Mouse (Mus musculus): ENCODE measurements around the gene Plekhg4. TPM values are rescaled to one million over a fixed set of nuclear protein-coding genes. Genes with fewer than 3 reads are reported as not detected.
A peak's percentile ranks its signal among the peaks of the same experiment; 100 is the strongest.

The Plekhg4 gene
- total and polyA plus RNA-seq, 2 experiments from 2014 or later: 0.08 TPM; not detected in 1

DNA sequence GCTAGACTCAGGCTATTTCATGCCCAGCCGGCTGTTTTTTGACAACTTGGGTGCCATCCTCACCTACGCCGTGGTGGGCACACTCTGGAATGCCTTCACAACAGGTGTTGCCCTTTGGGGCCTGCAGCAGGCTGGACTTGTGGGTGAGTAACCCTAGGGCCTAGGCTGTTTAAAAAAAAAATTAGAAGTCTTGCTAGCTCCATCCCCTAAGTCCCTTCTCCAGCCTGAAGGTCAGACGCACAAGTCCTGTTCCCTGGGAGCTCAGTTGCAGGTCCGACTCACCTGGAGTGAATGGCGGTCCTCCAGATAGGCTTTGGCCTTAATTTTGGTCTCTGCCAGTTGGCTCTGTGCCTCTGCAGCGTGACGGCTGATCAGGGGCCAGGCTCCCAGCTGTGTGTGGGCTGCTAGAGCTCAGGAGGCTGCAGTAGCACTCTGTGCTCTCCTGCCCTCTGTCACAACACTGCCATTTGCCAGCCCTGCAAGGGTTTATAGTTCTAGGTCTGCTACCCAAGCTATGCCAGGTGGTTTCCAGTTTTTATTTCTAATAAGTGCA lies 19.4 kb upstream of the Plekhg4 start:
- no peak; the same call in 1 of the 2 replicates for ATAC-seq (ENCODE audit: insufficient read depth, low read depth)
- H3K9ac ChIP-seq (replicated peaks; ENCODE audit: low read depth, low read length): no peak overlapping the region
- no peaks in the 10 kb centered on the region for H3K36me3 ChIP-seq (replicated peaks; ENCODE audit: control insufficient read depth, insufficient read depth, low read length)
- no peak overlapping the region for H3K4me2 ChIP-seq (ENCODE audit: low read depth, low read length)
- WGBS: 61% methylated on average over 8 of the region's 8 CpGs
- peaks cover 9% of the 10 kb centered on the region; the same call in 1 of the 2 replicates for H3K4me1 ChIP-seq (ENCODE audit: control insufficient read depth, insufficient read depth)
- H3K4me3 ChIP-seq (ENCODE audit: low read depth, low read length): no peak overlapping the region
- H3K27me3 ChIP-seq (ENCODE audit: control insufficient read depth, insufficient read depth, low read length): no peaks in the 10 kb centered on the region
- H3K9me3 ChIP-seq (replicated peaks; ENCODE audit: control insufficient read depth, low read length): no peaks in the 10 kb centered on the region
- H3K27ac ChIP-seq (ENCODE audit: low read depth): no peak overlapping the region
- TF ChIP-seq CTCF (IDR thresholded peaks at IDR 0.05; ENCODE audit: low read depth): no peak
- TF ChIP-seq EP300 (IDR thresholded peaks at IDR 0.05; ENCODE audit: low read depth): no peak
- DNase-seq (ENCODE audit: low spot score): no peak

DNA sequence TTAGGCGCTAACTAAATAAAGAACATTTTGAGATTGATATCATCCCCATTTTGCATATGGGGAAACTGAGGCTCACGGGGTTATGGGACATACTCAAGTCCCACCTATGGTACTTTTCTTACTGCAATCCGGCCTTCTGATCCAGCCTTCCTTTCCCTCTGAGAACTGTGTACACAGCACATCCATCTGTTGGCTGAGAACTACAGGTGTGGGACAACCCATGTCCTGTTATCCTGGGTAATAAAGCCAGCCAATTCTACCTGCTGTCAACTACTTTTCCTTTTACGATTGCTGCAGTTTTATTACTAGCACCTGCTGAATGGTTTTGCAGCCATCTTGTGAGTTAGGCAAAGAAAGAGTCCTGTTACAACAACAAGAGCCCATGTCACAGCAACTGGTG lies 18.5 kb upstream of the Plekhg4 start:
- no peaks in the 10 kb centered on the region for H3K36me3 ChIP-seq (replicated peaks; ENCODE audit: control insufficient read depth, insufficient read depth, low read length)
- H3K4me1 ChIP-seq (ENCODE audit: control insufficient read depth, insufficient read depth): peaks cover 3% of the 10 kb centered on the region; the same call in 1 of the 2 replicates
- ATAC-seq (ENCODE audit: insufficient read depth, low read depth): no peak
- no peaks in the 10 kb centered on the region for H3K9me3 ChIP-seq (replicated peaks; ENCODE audit: control insufficient read depth, low read length)
- no peak overlapping the region for H3K27ac ChIP-seq (ENCODE audit: low read depth)
- no peak overlapping the region for H3K9ac ChIP-seq (replicated peaks; ENCODE audit: low read depth, low read length)
- TF ChIP-seq CTCF (IDR thresholded peaks at IDR 0.05; ENCODE audit: low read depth) (no peak), EP300 (IDR thresholded peaks at IDR 0.05; ENCODE audit: low read depth) (no peak)
- no peak overlapping the region for H3K4me2 ChIP-seq (ENCODE audit: low read depth, low read length)
- WGBS: 91% methylated on average over 4 of the region's 4 CpGs
- H3K4me3 ChIP-seq (ENCODE audit: low read depth, low read length): no peak overlapping the region
- no peaks in the 10 kb centered on the region for H3K27me3 ChIP-seq (ENCODE audit: control insufficient read depth, insufficient read depth, low read length)
- no peak for DNase-seq (ENCODE audit: low spot score)

DNA sequence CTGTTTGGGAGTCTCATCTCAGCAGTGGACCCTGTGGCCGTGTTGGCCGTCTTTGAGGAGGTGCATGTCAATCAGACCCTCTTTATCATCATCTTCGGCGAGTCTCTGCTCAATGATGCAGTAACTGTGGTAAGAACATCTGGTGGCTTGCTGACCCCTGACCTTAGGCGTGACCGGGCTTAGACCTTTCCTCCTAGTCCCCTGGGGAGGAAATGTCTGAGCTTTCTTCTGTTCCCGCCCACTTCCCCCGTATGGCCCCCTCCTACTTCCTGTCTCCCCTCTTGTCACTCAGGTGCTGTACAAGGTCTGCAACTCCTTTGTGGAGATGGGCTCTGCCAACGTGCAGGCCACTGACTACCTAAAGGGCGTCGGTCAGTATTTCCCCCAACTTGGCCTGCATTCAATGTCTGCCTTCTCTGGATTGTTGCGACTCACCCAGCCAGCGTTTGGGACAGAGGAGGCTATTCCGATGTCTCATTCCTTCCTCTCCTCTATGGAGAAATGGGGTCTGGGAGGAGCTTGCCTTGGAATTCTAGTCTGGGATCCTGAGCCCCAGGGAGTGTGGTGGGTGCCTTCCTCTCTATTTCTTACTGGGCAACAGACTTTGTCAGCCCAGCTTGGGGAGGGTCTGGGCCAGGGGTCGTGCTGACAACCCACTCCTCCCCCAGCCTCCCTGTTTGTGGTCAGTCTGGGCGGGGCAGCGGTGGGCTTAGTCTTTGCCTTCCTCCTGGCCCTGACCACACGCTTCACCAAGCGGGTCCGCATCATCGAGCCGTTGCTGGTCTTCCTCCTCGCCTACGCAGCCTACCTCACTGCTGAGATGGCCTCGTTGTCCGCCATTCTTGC lies 17.7 kb upstream of the Plekhg4 start:
- ATAC-seq (ENCODE audit: insufficient read depth, low read depth): peak; percentile 30; the same call in 1 of the 2 replicates
- Histone ChIP-seq H3K36me3 (replicated peaks; ENCODE audit: control insufficient read depth, insufficient read depth, low read length) (no peaks in the 10 kb centered on the region), H3K9ac (replicated peaks; ENCODE audit: low read depth, low read length) (no peak overlapping the region), H3K9me3 (replicated peaks; ENCODE audit: control insufficient read depth, low read length) (no peaks in the 10 kb centered on the region), H3K27me3 (ENCODE audit: control insufficient read depth, insufficient read depth, low read length) (no peaks in the 10 kb centered on the region), H3K27ac (ENCODE audit: low read depth) (no peak overlapping the region), H3K4me2 (ENCODE audit: low read depth, low read length) (peak overlapping the region; percentile 17), H3K4me3 (ENCODE audit: low read depth, low read length) (no peak overlapping the region), H3K4me1 (ENCODE audit: control insufficient read depth, insufficient read depth) (no peaks in the 10 kb centered on the region)
- no peak for DNase-seq (ENCODE audit: low spot score)
- WGBS: 74% methylated on average over 26 of the region's 26 CpGs
- TF ChIP-seq EP300 (IDR thresholded peaks at IDR 0.05; ENCODE audit: low read depth) (peak; percentile 28; the same call in 1 of the 2 replicates), CTCF (IDR thresholded peaks at IDR 0.05; ENCODE audit: low read depth) (no peak)

DNA sequence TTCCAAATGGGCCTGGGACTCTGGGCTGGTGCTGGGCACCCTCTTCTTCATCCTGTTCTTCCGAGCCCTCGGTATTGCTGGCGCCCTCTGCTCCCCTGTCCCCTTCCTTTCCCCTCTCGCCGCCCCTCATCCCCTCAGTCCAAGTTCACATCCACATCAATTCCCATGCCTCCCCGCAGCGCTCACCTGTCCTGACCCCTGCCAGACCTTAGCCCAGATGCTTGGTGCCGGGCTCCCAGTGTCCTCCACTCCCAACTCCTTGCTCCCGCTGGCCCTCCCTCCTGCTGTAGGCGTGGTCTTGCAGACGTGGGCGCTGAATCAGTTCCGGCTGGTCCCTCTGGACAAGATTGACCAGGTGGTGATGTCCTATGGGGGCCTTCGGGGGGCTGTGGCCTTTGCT lies 16.4 kb upstream of the Plekhg4 start:
- Histone ChIP-seq H3K27ac (ENCODE audit: low read depth) (no peak overlapping the region), H3K4me2 (ENCODE audit: low read depth, low read length) (no peak overlapping the region), H3K4me3 (ENCODE audit: low read depth, low read length) (no peak overlapping the region), H3K36me3 (replicated peaks; ENCODE audit: control insufficient read depth, insufficient read depth, low read length) (no peaks in the 10 kb centered on the region), H3K27me3 (ENCODE audit: control insufficient read depth, insufficient read depth, low read length) (no peaks in the 10 kb centered on the region), H3K4me1 (ENCODE audit: control insufficient read depth, insufficient read depth) (no peaks in the 10 kb centered on the region), H3K9me3 (replicated peaks; ENCODE audit: control insufficient read depth, low read length) (no peaks in the 10 kb centered on the region), H3K9ac (replicated peaks; ENCODE audit: low read depth, low read length) (no peak overlapping the region)
- 87% methylated on average over 14 of the region's 14 CpGs for WGBS
- ATAC-seq (ENCODE audit: insufficient read depth, low read depth) (no peak), DNase-seq (ENCODE audit: low spot score) (no peak)
- TF ChIP-seq CTCF (IDR thresholded peaks at IDR 0.05; ENCODE audit: low read depth) (no peak), EP300 (IDR thresholded peaks at IDR 0.05; ENCODE audit: low read depth) (no peak)

DNA sequence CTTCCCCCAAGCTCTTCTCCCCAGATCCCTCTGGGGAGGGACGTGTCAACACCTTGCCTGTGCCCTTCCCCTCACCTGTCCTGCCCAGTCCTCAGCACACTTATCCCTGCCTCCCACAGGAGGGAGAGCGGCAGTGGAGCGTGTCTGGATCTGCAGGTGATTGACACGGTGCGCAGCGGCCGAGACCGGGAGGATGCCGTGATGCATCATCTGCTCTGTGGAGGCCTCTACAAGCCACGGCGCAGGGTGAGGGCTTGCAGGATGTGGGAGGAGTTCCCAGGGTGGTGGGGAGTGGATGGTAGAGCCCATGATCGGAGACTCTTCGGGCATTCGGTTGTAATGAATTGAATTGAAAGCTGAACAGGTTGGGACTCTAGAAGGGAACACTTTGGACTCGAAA lies 13.9 kb upstream of the Plekhg4 start:
- no peaks in the 10 kb centered on the region for H3K27me3 ChIP-seq (ENCODE audit: control insufficient read depth, insufficient read depth, low read length)
- H3K9ac ChIP-seq (replicated peaks; ENCODE audit: low read depth, low read length): no peak overlapping the region
- DNase-seq (ENCODE audit: low spot score) (no peak), ATAC-seq (ENCODE audit: insufficient read depth, low read depth) (no peak)
- H3K4me2 ChIP-seq (ENCODE audit: low read depth, low read length): no peak overlapping the region
- 0 out of 2 replicates have a peak, but pooled peaks cover 3% of the 10 kb centered on the region for H3K4me1 ChIP-seq (ENCODE audit: control insufficient read depth, insufficient read depth)
- no peak overlapping the region for H3K4me3 ChIP-seq (ENCODE audit: low read depth, low read length)
- no peaks in the 10 kb centered on the region for H3K36me3 ChIP-seq (replicated peaks; ENCODE audit: control insufficient read depth, insufficient read depth, low read length)
- no peaks in the 10 kb centered on the region for H3K9me3 ChIP-seq (replicated peaks; ENCODE audit: control insufficient read depth, low read length)
- no peak overlapping the region for H3K27ac ChIP-seq (ENCODE audit: low read depth)
- 79% methylated on average over 15 of the region's 15 CpGs for WGBS
- TF ChIP-seq EP300 (IDR thresholded peaks at IDR 0.05; ENCODE audit: low read depth): no peak
- TF ChIP-seq CTCF (IDR thresholded peaks at IDR 0.05; ENCODE audit: low read depth): no peak
